Mouse (Mus musculus) embryonic facial prominence, embryonic 14.5 days (tissue): ENCODE measurements around the gene Plekhh1. TPM values are rescaled to one million over a fixed set of nuclear protein-coding genes. Genes with fewer than 3 reads are reported as not detected.

Experiments used
- ATAC-seq: fragments of 200-750 bp; cut with Nextera tagmentation; 2 replicates; pipeline ENCODE4 v1.8.0; 2017; ENCODE audit warnings: low read depth, moderate number of reproducible peaks, moderate TSS enrichment
- DNase-seq: peaks from one replicate; pipeline ENCODE4 v3.0.0-alpha.2; 2015; ENCODE audit warnings: low spot score
- H3K27ac ChIP-seq: fragments of 300-500 bp; sonication (generic); replicated peaks from 2 replicates; pipeline ENCODE4 v1.5.1; 2014; ENCODE audit warnings: low read depth, mild to moderate bottlenecking, low read length, moderate library complexity
- H3K27me3 ChIP-seq: fragments of 300-500 bp; sonication (generic); replicated peaks from 2 replicates; pipeline ENCODE4 v1.6.1; 2014; ENCODE audit warnings: low read length; ENCODE audit not compliant: control insufficient read depth, insufficient read depth
- H3K36me3 ChIP-seq: fragments of 300-500 bp; sonication (generic); 2 replicates; pipeline ENCODE4 v1.6.1; 2014; ENCODE audit warnings: low read length, mixed read lengths; ENCODE audit not compliant: control insufficient read depth, insufficient read depth
- H3K4me1 ChIP-seq: fragments of 300-500 bp; sonication (generic); 2 replicates; pipeline ENCODE4 v1.6.1; 2014; ENCODE audit warnings: antibody characterized with exemption, low read length; ENCODE audit not compliant: control insufficient read depth, insufficient read depth
- H3K4me2 ChIP-seq: fragments of 300-500 bp; sonication (generic); 2 replicates; pipeline ENCODE4 v1.6.1; 2014; ENCODE audit warnings: low read depth, mild to moderate bottlenecking, low read length, moderate library complexity, mixed read lengths
- H3K4me3 ChIP-seq: fragments of 300-500 bp; sonication (generic); 2 replicates; pipeline ENCODE4 v1.5.1; 2014; ENCODE audit warnings: low read depth, mild to moderate bottlenecking, low read length
- H3K9ac ChIP-seq: fragments of 300-500 bp; sonication (generic); 2 replicates; pipeline ENCODE4 v1.6.1; 2014; ENCODE audit warnings: low read depth, mild to moderate bottlenecking, low read length, moderate library complexity, mixed read lengths
- H3K9me3 ChIP-seq: fragments of 300-500 bp; sonication (generic); 2 replicates; pipeline ENCODE4 v1.6.1; 2016; ENCODE audit warnings: low read length; ENCODE audit not compliant: control insufficient read depth
- WGBS: fragments of 180-500 bp; shearing (Covaris S2); extraction: QIAGEN DNeasy Blood & Tissue Kit; methylation state at CpG from one replicate; pipeline ENCODE4 v1.1.7; 2014; 5-methylcytosine and 5-hydroxymethylcytosine counted together
- polyA plus RNA-seq: library from polyadenylated mRNA; unstranded; fragments of >200 nt; fragmentation: Nextera tagmentation; extraction: Ambion mirVana; gene quantifications from 2 replicates; pipeline ENCODE4 v1.2.1, GENCODE M21; 2014

Gene Plekhh1
- polyA plus RNA-seq: 2.5 and 3.5 TPM in 2 replicates

GRCm38 (mm10) chr12:79028911-79029861, at the start of gene Plekhh1:
Plekhh1 (plus strand) TSS chr12:79029163.
- Histone ChIP-seq H3K4me1 (peaks cover 8% of the 10 kb centered on the region; the same call in 1 of the 2 replicates), H3K27ac (no peak within 1 kb of the TSS), H3K36me3 (no peaks in the 10 kb centered on the region), H3K9me3 (no peaks in the 10 kb centered on the region), H3K9ac (peak within 1 kb of the TSS; percentile 87), H3K4me2 (peak within 1 kb of the TSS; percentile 98), H3K4me3 (peak within 1 kb of the TSS; percentile 79), H3K27me3 (0 out of 2 replicates have a peak, but pooled peaks cover 3% of the 10 kb centered on the region)
- 2% methylated on average over 35 of the region's 80 CpGs for WGBS
- ATAC-seq (peak; percentile 92), DNase-seq (peak; percentile 67)

GRCm38 (mm10) chr12:78980683-78981091, 48.3 kb upstream of the Plekhh1 start:
- Histone ChIP-seq H3K4me2 (no peak overlapping the region), H3K4me1 (0 out of 2 replicates have a peak, but pooled peaks cover 4% of the 10 kb centered on the region), H3K27me3 (no peaks in the 10 kb centered on the region), H3K9me3 (no peaks in the 10 kb centered on the region; the same call in 1 of the 2 replicates), H3K27ac (no peak overlapping the region), H3K4me3 (no peak overlapping the region), H3K36me3 (no peaks in the 10 kb centered on the region), H3K9ac (no peak overlapping the region)
- DNase-seq (no peak), ATAC-seq (no peak)
- WGBS: 74% methylated on average over 5 of the region's 5 CpGs

GRCm38 (mm10) chr12:78981131-78981530, 47.8 kb upstream of the Plekhh1 start:
- H3K9ac ChIP-seq: no peak overlapping the region
- H3K27ac ChIP-seq: no peak overlapping the region
- no peak overlapping the region for H3K4me3 ChIP-seq
- no peaks in the 10 kb centered on the region for H3K36me3 ChIP-seq
- no peaks in the 10 kb centered on the region; the same call in 1 of the 2 replicates for H3K9me3 ChIP-seq
- no peak overlapping the region for H3K4me2 ChIP-seq
- ATAC-seq (no peak), DNase-seq (no peak)
- H3K27me3 ChIP-seq: no peaks in the 10 kb centered on the region
- H3K4me1 ChIP-seq: 0 out of 2 replicates have a peak, but pooled peaks cover 4% of the 10 kb centered on the region
- 87% methylated on average over 2 of the region's 2 CpGs for WGBS

- H3K27ac ChIP-seq: no peak overlapping the region
- H3K36me3 ChIP-seq: no peaks in the 10 kb centered on the region
- DNase-seq (no peak), ATAC-seq (no peak)
- H3K9me3 ChIP-seq: no peaks in the 10 kb centered on the region; the same call in 1 of the 2 replicates
- 0 out of 2 replicates have a peak, but pooled peaks cover 4% of the 10 kb centered on the region for H3K4me1 ChIP-seq
- WGBS: 59% methylated on average over 9 of the region's 9 CpGs
- H3K4me3 ChIP-seq: no peak overlapping the region
- H3K4me2 ChIP-seq: no peak overlapping the region
- H3K9ac ChIP-seq: no peak overlapping the region
- H3K27me3 ChIP-seq: no peaks in the 10 kb centered on the region
Measured at GRCm38 (mm10) chr12:78981938-78982825, 46.8 kb upstream of the Plekhh1 start.

GRCm38 (mm10) chr12:78983296-78984034, 45.5 kb upstream of the Plekhh1 start:
- 0 out of 2 replicates have a peak, but pooled peaks cover 4% of the 10 kb centered on the region for H3K4me1 ChIP-seq
- WGBS: 69% methylated on average over 8 of the region's 9 CpGs
- ATAC-seq (peak; percentile 1), DNase-seq (peak; percentile 32)
- H3K27ac ChIP-seq: no peak overlapping the region
- H3K4me2 ChIP-seq: no peak overlapping the region
- no peak overlapping the region for H3K4me3 ChIP-seq
- H3K9ac ChIP-seq: no peak overlapping the region
- no peaks in the 10 kb centered on the region for H3K36me3 ChIP-seq
- H3K9me3 ChIP-seq: no peaks in the 10 kb centered on the region; the same call in 1 of the 2 replicates
- no peaks in the 10 kb centered on the region for H3K27me3 ChIP-seq

GRCm38 (mm10) chr12:78984035-78984432, 44.9 kb upstream of the Plekhh1 start:
- H3K9me3 ChIP-seq: no peaks in the 10 kb centered on the region; the same call in 1 of the 2 replicates
- no peak overlapping the region for H3K27ac ChIP-seq
- ATAC-seq: peak; percentile 83
- no peaks in the 10 kb centered on the region for H3K36me3 ChIP-seq
- H3K4me3 ChIP-seq: no peak overlapping the region
- 58% methylated on average over 3 of the region's 3 CpGs for WGBS
- H3K4me2 ChIP-seq: no peak overlapping the region
- no peak overlapping the region for H3K9ac ChIP-seq
- DNase-seq: peak; percentile 84
- 0 out of 2 replicates have a peak, but pooled peaks cover 4% of the 10 kb centered on the region for H3K4me1 ChIP-seq
- H3K27me3 ChIP-seq: no peaks in the 10 kb centered on the region

GRCm38 (mm10) chr12:78987581-78988081, 41.3 kb upstream of the Plekhh1 start:
- H3K27ac ChIP-seq: no peak overlapping the region
- H3K27me3 ChIP-seq: no peaks in the 10 kb centered on the region
- DNase-seq: no peak
- ATAC-seq: peak; percentile 58
- H3K9ac ChIP-seq: no peak overlapping the region
- WGBS: 49% methylated on average over 9 of the region's 9 CpGs
- no peaks in the 10 kb centered on the region for H3K36me3 ChIP-seq
- H3K4me2 ChIP-seq: no peak overlapping the region
- H3K4me3 ChIP-seq: no peak overlapping the region
- H3K4me1 ChIP-seq: 0 out of 2 replicates have a peak, but pooled peaks cover 4% of the 10 kb centered on the region
- no peaks in the 10 kb centered on the region for H3K9me3 ChIP-seq
